Mouse (Mus musculus) urinary bladder, postnatal 0 days (tissue): ENCODE data around the gene Kcnip2. TPM values are rescaled to one million over a fixed set of nuclear protein-coding genes. Genes with fewer than 3 reads are reported as not detected.

Source experiments
- polyA plus RNA-seq: library from polyadenylated mRNA; unstranded; fragments of >200 nt; fragmentation: Nextera tagmentation; extraction: Ambion mirVana; gene quantifications from 2 replicates; pipeline ENCODE4 v1.2.1, GENCODE M21; 2015

Gene Kcnip2
- polyA plus RNA-seq: 0.11 and 0.19 TPM in 2 replicates

GRCm38 (mm10) chr19:45815831-45816405 lies at the start of gene Kcnip2:
TSS of gene Kcnip2 (minus strand) at chr19:45816061.

GRCm38 (mm10) chr19:45783181-45783932 lies 32.5 kb downstream of the Kcnip2 start, which contains the start of gene Mgea5:
TSS of gene Mgea5 (minus strand) at chr19:45783837.

GRCm38 (mm10) chr19:45749243-45750043 lies 66.4 kb downstream of the Kcnip2 start, which contains the start of gene Npm3:
TSS of gene Npm3 (minus strand) at chr19:45749591.

GRCm38 (mm10) chr19:45742218-45742983 lies 73.5 kb downstream of the Kcnip2 start, which contains the start of gene Fgf8:
TSS of gene Fgf8 (minus strand) at chr19:45742915.

Other genes starting within 250 kb of the Kcnip2 start
- gene Fbxw4, start 155.7 kb downstream of the Kcnip2 start, polyA plus RNA-seq: 2.5 and 3.4 TPM in 2 replicates
- not detected in 2 replicates for gene Fgf8, start 73.1 kb downstream of the Kcnip2 start, polyA plus RNA-seq
- 10.5 and 11.1 TPM in 2 replicates for gene Npm3, start 66.5 kb downstream of the Kcnip2 start, polyA plus RNA-seq
- 20.0 and 21.8 TPM in 2 replicates for gene Mgea5, start 32.2 kb downstream of the Kcnip2 start, polyA plus RNA-seq
- 8.2 and 8.4 TPM in 2 replicates for gene Armh3, start 182.4 kb upstream of the Kcnip2 start, polyA plus RNA-seq
- gene Hps6, start 187.4 kb upstream of the Kcnip2 start, polyA plus RNA-seq: 6.8 and 7.1 TPM in 2 replicates
- gene Pprc1, start 228.8 kb upstream of the Kcnip2 start, polyA plus RNA-seq: 17.3 and 17.7 TPM in 2 replicates
- 58.5 and 61.3 TPM in 2 replicates for gene Ldb1, start 229.2 kb upstream of the Kcnip2 start, polyA plus RNA-seq